Mouse (Mus musculus) forebrain, embryonic 12.5 days (tissue): ENCODE measurements at regions not wholly inside any gene's neighbourhood (a gene's known extent, or its start where the extent isn't known, plus 50 kb on each side); places are given as distances from the start of the nearest gene placed in this dataset.
A peak's percentile ranks its signal among the peaks of the same experiment; 100 is the strongest.

ENCODE experiments used
- ATAC-seq: fragments of 200-750 bp; cut with Nextera tagmentation; 2 replicates; pipeline ENCODE4 v1.8.0; 2017; ENCODE audit warnings: moderate TSS enrichment; ENCODE audit not compliant: low FRiP score
- H3K27ac ChIP-seq: fragments of 300-500 bp; sonication (generic); 2 replicates; pipeline ENCODE4 v1.5.1; 2016; ENCODE audit warnings: mild to moderate bottlenecking
- H3K27me3 ChIP-seq: fragments of 300-500 bp; sonication (generic); 2 replicates; pipeline ENCODE4 v1.6.1; 2016; ENCODE audit warnings: mild to moderate bottlenecking
- H3K36me3 ChIP-seq: fragments of 300-500 bp; sonication (generic); replicated peaks from 2 replicates; pipeline ENCODE4 v1.6.1; 2016; ENCODE audit warnings: mild to moderate bottlenecking
- H3K4me1 ChIP-seq: fragments of 300-500 bp; sonication (generic); 2 replicates; pipeline ENCODE4 v1.6.1; 2016
- H3K4me2 ChIP-seq: fragments of 300-500 bp; sonication (generic); 2 replicates; pipeline ENCODE4 v1.6.1; 2016; ENCODE audit warnings: mild to moderate bottlenecking, moderate library complexity
- H3K4me3 ChIP-seq: fragments of 300-500 bp; sonication (generic); replicated peaks from 2 replicates; pipeline ENCODE4 v1.5.1; 2016; ENCODE audit warnings: mild to moderate bottlenecking
- H3K9ac ChIP-seq: fragments of 300-500 bp; sonication (generic); 2 replicates; pipeline ENCODE4 v1.6.1; 2016; ENCODE audit warnings: mild to moderate bottlenecking
- H3K9me3 ChIP-seq: fragments of 300-500 bp; sonication (generic); 2 replicates; pipeline ENCODE4 v1.6.1; 2016
- WGBS: fragments of 180-500 bp; shearing (Covaris S2); methylation state at CpG from one replicate; pipeline ENCODE4 v1.1.7; 2016; 5-methylcytosine and 5-hydroxymethylcytosine counted together

- WGBS: 83% methylated on average over 3 of the region's 3 CpGs
- Histone ChIP-seq H3K27ac (no peak overlapping the region), H3K4me1 (peaks cover 5% of the 10 kb centered on the region; the same call in 1 of the 2 replicates), H3K9me3 (no peaks in the 10 kb centered on the region), H3K27me3 (peaks cover 10% of the 10 kb centered on the region; the same call in 1 of the 2 replicates), H3K4me2 (no peak overlapping the region), H3K9ac (no peak overlapping the region), H3K4me3 (no peak overlapping the region), H3K36me3 (no peaks in the 10 kb centered on the region)
- ATAC-seq: no peak
Observed at GRCm38 (mm10) chr4:7987346-7987745, 251.5 kb downstream of the Car8 start.

- 66% methylated on average over 6 of the region's 6 CpGs for WGBS
- Histone ChIP-seq H3K27ac (no peak overlapping the region), H3K4me2 (no peak overlapping the region), H3K4me1 (peaks cover 5% of the 10 kb centered on the region; the same call in 1 of the 2 replicates), H3K9me3 (no peaks in the 10 kb centered on the region), H3K36me3 (no peaks in the 10 kb centered on the region), H3K27me3 (0 out of 2 replicates have a peak, but pooled peaks cover 3% of the 10 kb centered on the region), H3K4me3 (no peak overlapping the region), H3K9ac (no peak overlapping the region)
- ATAC-seq: peak; percentile 61; the same call in 1 of the 2 replicates
Observed at GRCm38 (mm10) chr4:7984814-7985213, 254.0 kb downstream of the Car8 start.

DNA sequence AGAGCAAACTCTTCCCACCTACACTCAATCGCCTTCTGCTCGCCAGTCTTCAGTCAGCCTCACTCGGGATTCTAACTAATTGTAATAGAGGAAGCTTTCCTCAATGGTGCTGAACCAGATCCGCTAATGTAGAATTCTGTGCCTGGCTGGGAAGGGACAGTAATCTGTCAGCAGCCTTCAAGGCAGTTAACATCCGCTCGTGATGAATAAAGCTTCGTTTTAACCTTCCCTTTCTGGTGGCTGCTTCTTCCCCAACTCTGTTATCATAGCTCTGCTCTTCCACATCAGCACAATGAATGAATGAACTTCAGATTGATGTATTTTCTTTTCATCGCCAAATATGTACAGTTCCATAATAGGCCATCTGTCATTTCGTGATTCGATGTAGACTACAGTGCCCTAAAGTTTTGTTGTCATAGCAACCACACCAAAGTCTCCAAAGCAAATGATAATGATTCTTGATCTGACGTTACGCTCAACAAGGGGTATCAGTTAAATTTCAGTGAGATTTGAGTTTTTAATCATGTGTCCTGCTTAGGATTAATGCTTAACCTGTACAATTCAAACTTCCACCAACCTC, 259.0 kb downstream of the Car8 start:
- 88% methylated on average over 12 of the region's 12 CpGs for WGBS
- H3K9ac ChIP-seq: no peak overlapping the region
- no peaks in the 10 kb centered on the region for H3K9me3 ChIP-seq
- H3K4me3 ChIP-seq: no peak overlapping the region
- H3K27me3 ChIP-seq: no peaks in the 10 kb centered on the region
- no peaks in the 10 kb centered on the region for H3K36me3 ChIP-seq
- H3K4me1 ChIP-seq: no peaks in the 10 kb centered on the region
- no peak for ATAC-seq
- no peak overlapping the region for H3K27ac ChIP-seq
- no peak overlapping the region for H3K4me2 ChIP-seq

- no peaks in the 10 kb centered on the region for H3K9me3 ChIP-seq
- no peaks in the 10 kb centered on the region for H3K36me3 ChIP-seq
- no peak overlapping the region for H3K9ac ChIP-seq
- 75% methylated on average over 5 of the region's 5 CpGs for WGBS
- H3K27me3 ChIP-seq: no peaks in the 10 kb centered on the region
- H3K4me3 ChIP-seq: no peak overlapping the region
- no peak overlapping the region for H3K4me2 ChIP-seq
- ATAC-seq: no peak
- no peaks in the 10 kb centered on the region for H3K4me1 ChIP-seq
- H3K27ac ChIP-seq: no peak overlapping the region
Observed at GRCm38 (mm10) chr4:7977661-7978444, 261.0 kb downstream of the Car8 start.

DNA sequence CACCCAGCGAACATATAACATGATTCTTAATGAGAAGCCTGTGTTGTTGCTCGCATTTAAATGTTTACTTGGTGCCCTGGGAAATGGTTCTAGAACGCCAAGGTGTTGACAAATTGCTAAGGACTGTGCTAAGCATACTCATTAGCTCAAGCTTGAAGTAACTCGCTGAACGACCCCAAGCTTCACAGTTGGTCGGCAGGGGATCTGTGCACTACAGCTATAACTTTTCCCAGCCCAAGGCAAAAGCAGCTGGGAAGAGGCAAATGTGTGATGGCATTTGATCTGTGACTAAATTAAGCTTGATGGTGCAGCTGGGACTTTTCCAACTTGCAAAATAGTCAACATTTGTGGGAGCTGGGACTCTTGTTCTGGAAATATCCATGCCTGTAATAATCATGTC, 268.6 kb downstream of the Car8 start:
- WGBS: 63% methylated on average over 6 of the region's 6 CpGs
- Histone ChIP-seq H3K4me3 (no peak overlapping the region), H3K4me2 (no peak overlapping the region)

DNA sequence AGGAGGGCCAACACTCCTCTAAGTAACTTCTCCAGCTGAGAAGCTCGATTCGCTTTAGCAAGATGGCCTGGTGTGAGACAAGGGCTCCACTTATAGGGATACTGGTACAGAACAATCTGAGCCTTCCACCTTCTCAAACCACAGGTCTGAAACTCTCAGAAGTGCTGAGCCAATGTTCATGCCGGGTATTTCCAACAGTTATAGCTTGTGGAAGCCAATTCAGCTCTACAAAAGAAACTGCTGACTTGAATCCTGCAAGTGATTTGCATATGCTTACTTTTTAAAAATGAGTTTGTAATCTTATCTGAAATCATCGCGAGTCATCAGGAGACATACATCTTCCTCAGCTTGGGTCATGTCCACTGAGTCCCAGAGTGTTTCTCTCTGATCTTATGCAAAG, 273.2 kb downstream of the Car8 start:
- no peaks in the 10 kb centered on the region for H3K9me3 ChIP-seq
- no peaks in the 10 kb centered on the region for H3K27me3 ChIP-seq
- ATAC-seq: no peak
- WGBS: 92% methylated on average over 5 of the region's 5 CpGs
- no peaks in the 10 kb centered on the region for H3K36me3 ChIP-seq
- no peak overlapping the region for H3K27ac ChIP-seq
- no peak overlapping the region for H3K4me3 ChIP-seq
- H3K9ac ChIP-seq: no peak overlapping the region
- no peak overlapping the region for H3K4me2 ChIP-seq
- no peaks in the 10 kb centered on the region for H3K4me1 ChIP-seq

More for the DNA sequence above, 268.6 kb downstream of the Car8 start:
- no peaks in the 10 kb centered on the region for H3K36me3 ChIP-seq
- H3K4me1 ChIP-seq: no peaks in the 10 kb centered on the region
- ATAC-seq: no peak
- no peak overlapping the region for H3K9ac ChIP-seq
- no peak overlapping the region for H3K27ac ChIP-seq
- H3K9me3 ChIP-seq: no peaks in the 10 kb centered on the region
- no peaks in the 10 kb centered on the region for H3K27me3 ChIP-seq

DNA sequence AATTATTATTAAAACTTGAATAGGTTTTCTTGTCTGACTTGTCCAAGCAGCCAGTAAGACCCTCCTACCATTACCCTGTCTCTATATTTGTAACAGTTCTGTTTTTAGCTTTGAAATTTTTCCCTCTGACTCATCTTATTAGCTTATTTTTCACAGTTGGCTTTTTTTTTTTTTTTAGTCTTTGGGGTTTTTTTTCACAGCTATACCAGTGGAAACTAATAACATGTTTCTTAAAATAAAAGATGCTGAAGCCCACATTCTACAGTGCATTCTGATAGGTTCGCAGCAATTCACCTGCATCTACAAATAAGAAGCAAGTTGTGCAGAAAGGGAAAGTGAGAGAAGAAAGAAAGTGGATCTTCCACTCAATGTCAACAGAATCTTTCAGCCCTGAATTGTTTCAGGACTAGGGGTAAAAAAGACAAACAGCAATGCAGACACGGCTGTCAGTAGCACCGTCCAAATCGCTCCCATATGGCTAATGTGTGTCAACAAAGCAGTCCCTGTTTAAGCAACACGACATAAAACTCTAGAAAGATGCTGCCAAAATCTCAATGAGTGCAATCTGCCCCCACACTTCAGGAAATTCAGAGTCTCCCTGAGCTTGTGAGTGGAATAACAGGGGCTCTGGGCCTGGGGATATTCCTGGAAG, 277.2 kb downstream of the Car8 start:
- Histone ChIP-seq H3K4me3 (no peak overlapping the region), H3K9me3 (no peaks in the 10 kb centered on the region), H3K4me2 (no peak overlapping the region), H3K27me3 (no peaks in the 10 kb centered on the region), H3K4me1 (no peaks in the 10 kb centered on the region), H3K27ac (no peak overlapping the region), H3K36me3 (no peaks in the 10 kb centered on the region), H3K9ac (no peak overlapping the region)
- WGBS: 76% methylated on average over 5 of the region's 5 CpGs
- no peak for ATAC-seq

DNA sequence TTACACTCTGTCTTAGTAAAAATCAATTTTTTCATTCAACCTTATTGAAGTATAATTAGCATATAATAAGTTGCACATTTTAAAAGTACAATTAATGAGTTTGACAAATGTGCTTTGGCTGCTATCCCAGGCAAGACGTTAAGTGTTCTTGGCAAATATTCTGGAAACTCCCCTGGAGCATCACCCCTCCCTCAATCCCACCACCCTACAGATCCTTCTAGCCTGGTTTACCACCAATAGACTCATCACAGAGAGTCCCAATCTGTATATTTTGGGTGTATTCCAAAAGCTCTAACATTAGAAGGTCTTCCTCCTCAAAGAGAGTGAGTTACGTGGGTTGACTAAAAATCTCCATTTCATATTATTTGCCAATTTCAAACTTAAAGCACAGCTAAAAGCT, 278.5 kb downstream of the Car8 start:
- 81% methylated on average over 2 of the region's 2 CpGs for WGBS
- Histone ChIP-seq H3K4me1 (no peaks in the 10 kb centered on the region), H3K36me3 (no peaks in the 10 kb centered on the region), H3K27ac (no peak overlapping the region), H3K27me3 (no peaks in the 10 kb centered on the region), H3K9me3 (no peaks in the 10 kb centered on the region), H3K4me2 (no peak overlapping the region), H3K4me3 (no peak overlapping the region), H3K9ac (no peak overlapping the region)
- ATAC-seq: no peak

DNA sequence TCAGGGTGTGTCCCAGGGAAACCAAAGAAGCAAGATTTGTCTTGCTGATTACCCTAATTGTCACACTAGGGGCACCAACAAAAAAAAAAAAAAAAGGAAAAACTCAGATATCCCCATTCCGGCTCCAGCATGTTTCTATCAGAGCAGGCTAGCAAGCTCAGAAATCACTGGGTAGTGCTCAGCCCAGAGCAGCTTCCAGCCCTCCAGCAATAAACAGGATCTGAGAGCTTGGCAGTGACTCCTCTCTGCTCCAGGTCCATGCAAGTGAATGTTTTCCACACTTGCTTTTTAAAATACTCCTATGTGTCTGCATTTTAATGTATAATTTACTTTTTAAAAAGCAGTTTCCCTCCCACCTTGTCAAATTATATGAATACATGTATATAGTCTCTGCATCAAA, 290.8 kb downstream of the Car8 start:
- H3K4me3 ChIP-seq: no peak overlapping the region
- no peaks in the 10 kb centered on the region for H3K27me3 ChIP-seq
- no peak overlapping the region for H3K4me2 ChIP-seq
- ATAC-seq: no peak
- H3K9me3 ChIP-seq: no peaks in the 10 kb centered on the region
- H3K27ac ChIP-seq: no peak overlapping the region
- no peaks in the 10 kb centered on the region for H3K36me3 ChIP-seq
- 92% methylated on average over 1 of the region's 1 CpGs for WGBS
- H3K9ac ChIP-seq: no peak overlapping the region
- no peaks in the 10 kb centered on the region for H3K4me1 ChIP-seq

DNA sequence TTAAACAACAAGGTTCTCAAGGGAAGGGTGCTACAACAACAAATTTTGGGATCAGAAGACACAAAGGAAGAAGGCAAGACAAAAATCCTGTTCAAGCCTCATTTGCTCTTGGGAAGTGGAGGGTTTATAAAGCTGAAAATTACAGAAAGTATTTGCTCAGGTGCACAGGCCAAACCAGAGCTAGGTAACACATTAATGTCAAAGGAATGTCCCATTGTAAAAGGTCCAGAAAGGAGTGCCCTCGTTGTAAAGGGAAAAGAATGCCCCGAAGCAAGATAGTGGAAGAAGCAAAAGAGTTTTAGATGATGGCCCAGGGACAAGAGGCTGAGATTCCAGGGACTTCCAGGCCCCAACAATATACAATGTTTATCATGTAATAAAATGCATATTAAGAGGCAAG, 317.3 kb downstream of the Car8 start:
- no peaks in the 10 kb centered on the region for H3K27me3 ChIP-seq
- H3K4me3 ChIP-seq: no peak overlapping the region

DNA sequence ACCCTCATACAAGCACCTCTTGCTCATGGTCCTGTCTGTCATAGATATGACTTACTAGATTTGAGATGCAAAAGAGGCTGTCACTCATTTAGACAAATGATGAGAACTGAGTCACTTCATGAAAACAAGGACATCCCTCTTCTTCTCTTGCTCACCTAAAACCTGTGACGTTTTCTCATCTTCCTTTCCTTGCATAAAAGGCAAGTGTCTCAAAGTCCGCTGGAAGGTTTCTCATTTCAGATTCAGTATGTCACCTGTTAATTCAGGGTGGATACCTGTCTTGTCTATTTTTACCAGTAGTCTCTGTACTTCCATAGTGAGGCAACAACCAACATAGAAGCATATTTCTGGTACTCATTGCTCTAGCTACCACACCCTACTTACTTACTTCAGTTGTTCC, 325.6 kb downstream of the Car8 start:
- Histone ChIP-seq H3K27me3 (no peaks in the 10 kb centered on the region), H3K9ac (no peak overlapping the region), H3K27ac (no peak overlapping the region), H3K9me3 (no peaks in the 10 kb centered on the region), H3K4me3 (no peak overlapping the region), H3K36me3 (no peaks in the 10 kb centered on the region), H3K4me1 (no peaks in the 10 kb centered on the region), H3K4me2 (no peak overlapping the region)
- ATAC-seq: no peak
- 90% methylated on average over 2 of the region's 2 CpGs for WGBS

More for the DNA sequence above, 317.3 kb downstream of the Car8 start:
- Histone ChIP-seq H3K36me3 (no peaks in the 10 kb centered on the region), H3K4me2 (no peak overlapping the region), H3K4me1 (no peaks in the 10 kb centered on the region), H3K27ac (no peak overlapping the region), H3K9me3 (no peaks in the 10 kb centered on the region), H3K9ac (no peak overlapping the region)
- WGBS: 59% methylated on average over 2 of the region's 2 CpGs
- no peak for ATAC-seq

GRCm38 (mm10) chr4:7912675-7913074, 326.2 kb downstream of the Car8 start:
- no peaks in the 10 kb centered on the region for H3K4me1 ChIP-seq
- no peaks in the 10 kb centered on the region for H3K27me3 ChIP-seq
- H3K9ac ChIP-seq: no peak overlapping the region
- no peaks in the 10 kb centered on the region for H3K9me3 ChIP-seq
- no peak overlapping the region for H3K27ac ChIP-seq
- H3K4me3 ChIP-seq: no peak overlapping the region
- no peaks in the 10 kb centered on the region for H3K36me3 ChIP-seq
- WGBS: 86% methylated on average over 2 of the region's 2 CpGs
- no peak overlapping the region for H3K4me2 ChIP-seq
- no peak for ATAC-seq
